In the genomic region with DNA sequence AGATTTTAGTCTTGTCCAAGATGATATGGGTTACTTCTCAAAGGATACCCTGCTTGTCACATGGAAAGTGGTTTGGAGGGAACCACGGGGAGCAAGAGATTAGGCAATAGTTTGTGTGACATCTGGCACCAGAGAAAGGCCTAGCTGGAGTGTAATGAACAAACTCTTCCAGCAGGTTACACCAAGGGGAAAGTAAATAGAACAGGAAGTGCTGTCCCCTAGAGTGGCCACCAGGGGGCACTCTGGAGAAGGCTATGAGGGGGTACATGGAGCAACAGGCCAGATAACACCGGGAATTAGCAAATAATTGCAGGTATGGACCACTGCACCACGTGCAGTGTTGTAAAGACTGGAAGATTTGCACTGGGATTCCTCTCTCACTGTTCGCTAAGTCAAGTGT, we compare ENCODE assay signal across 7 mouse cellular contexts. TPM values are rescaled to one million over a fixed set of nuclear protein-coding genes. Genes with fewer than 3 reads are reported as not detected.
DNase-seq lines count a peak whose midpoint lies in the region; ATAC-seq and TF ChIP-seq lines count a peak whose summit lies in the region.

No protein-coding gene starts in this region.

- TF ChIP-seq POLR2A in cerebellum, adult 2 months (IDR thresholded peaks at IDR 0.05; ENCODE audit: borderline replicate concordance, insufficient read depth, low read length) = no peak
- no peak for TF ChIP-seq POLR2A in thymus, adult 2 months (IDR thresholded peaks at IDR 0.05; ENCODE audit: control insufficient read depth, extremely low read depth, insufficient read depth, low read length, poor library complexity)

- intact Hi-C loops in heart, postnatal 14 days (cut with DNase I) = loop anchor here (5.0 kb wide), 1 partner anchor 147 kb away; no protein-coding TSS in a partner anchor

- no peak overlapping the region for H3K9ac ChIP-seq in lung, postnatal 0 days (replicated peaks; ENCODE audit: low read depth)

- H3K36me3 ChIP-seq in lung, postnatal 0 days (ENCODE audit: insufficient read depth, low read length) = no peaks in the 10 kb centered on the region
- H3K36me3 ChIP-seq in thymus, adult 2 months (ENCODE audit: control insufficient read depth, insufficient read depth, low read length) = no peaks in the 10 kb centered on the region

- TF ChIP-seq CTCF in cerebellum, adult 2 months (IDR thresholded peaks at IDR 0.05; ENCODE audit: borderline replicate concordance, insufficient read depth, low read depth, low read length) = peak; percentile 65
- TF ChIP-seq CTCF in lung, postnatal 0 days (IDR thresholded peaks at IDR 0.05) = peak; percentile 74
- TF ChIP-seq CTCF in thymus, adult 2 months (IDR thresholded peaks at IDR 0.05; ENCODE audit: borderline replicate concordance, control insufficient read depth, extremely low read depth, insufficient read depth, low read length, poor library complexity) = no peak

- H3K27ac ChIP-seq in cerebellum, adult 2 months (ENCODE audit: insufficient read depth, low read length) = no peak overlapping the region
- H3K27ac ChIP-seq in lung, postnatal 0 days (ENCODE audit: low read length) = no peak overlapping the region
- no peak overlapping the region for H3K27ac ChIP-seq in thymus, adult 2 months (ENCODE audit: control insufficient read depth, insufficient read depth, low read length)

- no peak for ATAC-seq in monocyte, adult 5-6 weeks (replicated peaks; ENCODE audit: insufficient number of reproducible peaks, low FRiP score, low TSS enrichment, poor library complexity, severe bottlenecking)
- peak; percentile 44; the same call in 1 of the 2 replicates for ATAC-seq in lung, postnatal 0 days

- H3K4me2 ChIP-seq in lung, postnatal 0 days (replicated peaks; ENCODE audit: low read depth, low read length) = no peak overlapping the region

- 48% methylated on average over 4 of the region's 4 CpGs for whole genome bisulfite sequencing in cerebellum, adult 2 months
- 45% methylated on average over 4 of the region's 4 CpGs for WGBS in lung, postnatal 0 days
- 60% methylated on average over 4 of the region's 4 CpGs for WGBS in thymus, adult 2 months

- peak; percentile 36 to 46 for DNase-seq in monocyte, adult 2 months (ENCODE audit: low read depth in 1 of 2, low spot score in 2 of 2)
- DNase-seq in WW6 (ENCODE audit: low read depth, low spot score) = peak; percentile 68
- peak; percentile 61 to 64 for DNase-seq in cerebellum, adult 2 months
- peak; percentile 53 to 72 for DNase-seq in heart, postnatal 14 days
- peak; percentile 46 for DNase-seq in lung, postnatal 0 days (ENCODE audit: low spot score)
- DNase-seq in thymus, adult 2 months = peak; percentile 34

- TF ChIP-seq EP300 in lung, postnatal 0 days (IDR thresholded peaks at IDR 0.05) = no peak

- H3K4me1 ChIP-seq in cerebellum, adult 2 months (ENCODE audit: control insufficient read depth, insufficient read depth, low read length) = no peaks in the 10 kb centered on the region
- H3K4me1 ChIP-seq in lung, postnatal 0 days (ENCODE audit: insufficient read depth, low read depth, low read length) = no peaks in the 10 kb centered on the region
- no peaks in the 10 kb centered on the region for H3K4me1 ChIP-seq in thymus, adult 2 months (replicated peaks; ENCODE audit: control insufficient read depth, insufficient read depth, low read length)

- no peak overlapping the region for H3K4me3 ChIP-seq in cerebellum, adult 2 months (replicated peaks; ENCODE audit: insufficient read depth, low read depth, low read length)
- H3K4me3 ChIP-seq in lung, postnatal 0 days (ENCODE audit: low read depth, low read length) = no peak overlapping the region
- H3K4me3 ChIP-seq in thymus, adult 2 months (ENCODE audit: control insufficient read depth, insufficient read depth, low read length) = no peak overlapping the region

- no peaks in the 10 kb centered on the region for H3K27me3 ChIP-seq in cerebellum, adult 2 months (ENCODE audit: control insufficient read depth, insufficient read depth, low read length)
- H3K27me3 ChIP-seq in lung, postnatal 0 days (replicated peaks; ENCODE audit: insufficient read depth, low read length) = no peaks in the 10 kb centered on the region
- no peaks in the 10 kb centered on the region for H3K27me3 ChIP-seq in thymus, adult 2 months (ENCODE audit: control insufficient read depth, insufficient read depth, low read length)

- H3K9me3 ChIP-seq in lung, postnatal 0 days (ENCODE audit: low read length) = no peaks in the 10 kb centered on the region

RNA-seq across cellular contexts. Expression of a gene that starts 19.0 kb away (rescaled TPM):
- total RNA-seq in monocyte, adult 5-6 weeks (2017) = 0.57 to 1.4 TPM in 2 of 3 replicates, not detected in the other
- polyA plus RNA-seq in cerebellum, adult 2 months (2012; rRNA removed) = 18.5 and 19.8 TPM in 2 replicates
- total RNA-seq in heart, postnatal 14 days (2021) = 10 to 100 TPM; 48.8 to 50.6 TPM
- polyA plus RNA-seq in lung, postnatal 0 days (2015; fragmentation: Nextera tagmentation; extraction: Ambion mirVana) = 0.11 and 0.16 TPM in 2 replicates
- 4.9 and 5.9 TPM in 2 replicates for polyA plus RNA-seq in thymus, adult 2 months (2012; rRNA removed)

RNA-seq across cellular contexts. Expression of a gene that starts 28.7 kb away (rescaled TPM):
- total RNA-seq in monocyte, adult 5-6 weeks (2017) = 105 to 140 TPM (median 116 TPM) in 3 replicates
- polyA plus RNA-seq in cerebellum, adult 2 months (2012; rRNA removed) = 28.4 and 30.8 TPM in 2 replicates
- total RNA-seq in heart, postnatal 14 days (2021) = 10 to 100 TPM; 34.2 to 39.0 TPM
- 73.2 and 84.4 TPM in 2 replicates for polyA plus RNA-seq in lung, postnatal 0 days (2015; fragmentation: Nextera tagmentation; extraction: Ambion mirVana)
- 5.8 and 6.6 TPM in 2 replicates for polyA plus RNA-seq in thymus, adult 2 months (2012; rRNA removed)
